ENCODE assay signal across 8 mouse cellular contexts in the genomic region with DNA sequence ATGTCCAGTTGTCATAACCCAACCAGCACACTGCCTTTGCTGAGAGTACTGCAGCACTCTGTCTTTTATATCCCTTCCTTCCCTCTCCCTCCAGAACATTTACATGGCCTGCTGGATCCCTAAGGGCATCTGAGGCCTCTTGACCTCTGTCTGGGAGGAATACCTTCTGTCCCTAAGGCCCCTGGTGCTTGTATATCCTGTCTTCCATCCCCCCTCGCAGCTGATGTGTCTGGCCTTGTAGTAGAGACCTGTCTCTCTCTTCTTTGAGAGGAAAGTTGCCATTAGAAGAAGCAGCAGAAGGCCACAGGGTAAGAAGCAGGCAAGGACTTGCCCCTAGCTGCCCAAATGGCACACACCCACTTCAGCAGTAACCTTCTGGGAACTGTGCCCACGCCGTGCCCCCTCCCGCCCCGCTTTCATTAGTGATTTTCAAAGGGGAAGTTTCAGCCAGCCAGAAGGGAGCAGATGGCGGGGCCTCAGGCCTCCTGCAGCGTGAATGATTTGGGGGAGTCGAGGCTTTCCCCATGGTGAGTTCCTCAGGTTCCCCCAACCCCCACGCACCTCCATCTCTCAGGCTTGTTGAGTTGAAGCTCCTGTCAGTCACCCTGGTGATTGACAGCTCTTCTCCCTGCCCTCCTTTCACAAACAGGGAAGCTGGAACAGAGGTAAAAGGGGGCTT. TPM values are rescaled to one million over a fixed set of nuclear protein-coding genes. Genes with fewer than 3 reads are reported as not detected.
DNase-seq lines count a peak whose midpoint lies in the region; ATAC-seq lines count a peak whose summit lies in the region.

No protein-coding gene starts in this region.

- no peaks in the 10 kb centered on the region for H3K27me3 ChIP-seq in midbrain, embryonic 16.5 days (ENCODE audit: control insufficient read depth, insufficient read depth, low read depth, low read length)

- peak; percentile 57 for DNase-seq in cerebellum, adult 11 months
- DNase-seq in urinary bladder, postnatal 25 days (ENCODE audit: low spot score) = peak; percentile 34
- DNase-seq in urinary bladder, adult 2 months (ENCODE audit: low spot score) = no peak
- peak; percentile 57 to 67 for DNase-seq in frontal cortex, postnatal 14 days (ENCODE audit: low spot score in 2 of 2)
- DNase-seq in layer of hippocampus, postnatal 14 days (ENCODE audit: low spot score in 2 of 2) = peak; percentile 65 to 82
- no peak for DNase-seq in adipocyte (ENCODE audit: low spot score)

- H3K36me3 ChIP-seq in midbrain, embryonic 16.5 days (ENCODE audit: control insufficient read depth, insufficient read depth, low read length) = no peaks in the 10 kb centered on the region

- H3K9ac ChIP-seq in midbrain, embryonic 16.5 days (ENCODE audit: low read depth, low read length) = peak overlapping the region; percentile 34; the same call in 1 of the 2 replicates

- H3K9me3 ChIP-seq in midbrain, embryonic 16.5 days (replicated peaks; ENCODE audit: control insufficient read depth, low read length, poor library complexity, severe bottlenecking) = no peaks in the 10 kb centered on the region

- H3K27ac ChIP-seq in midbrain, embryonic 16.5 days (ENCODE audit: low read length) = peak overlapping the region; percentile 71

- H3K4me1 ChIP-seq in midbrain, embryonic 16.5 days (ENCODE audit: control insufficient read depth, insufficient read depth, low read length) = peaks cover 16% of the 10 kb centered on the region

- no peak overlapping the region for H3K4me3 ChIP-seq in midbrain, embryonic 16.5 days (ENCODE audit: low read depth, low read length)

- 8% methylated on average over 9 of the region's 9 CpGs for WGBS in midbrain, embryonic 16.5 days

- peak overlapping the region; percentile 20 for H3K4me2 ChIP-seq in midbrain, embryonic 16.5 days (ENCODE audit: low read length)

- ATAC-seq in cerebellum, adult (ENCODE audit: insufficient number of reproducible peaks, low FRiP score, low TSS enrichment) = no peak
- ATAC-seq in midbrain, embryonic 16.5 days = peak; percentile 49

RNA-seq across cellular contexts. Expression of gene Chd9, which starts 33.3 kb away (rescaled TPM):
- polyA plus RNA-seq in urinary bladder, adult 2 months (2012; rRNA removed) = 125 and 145 TPM in 2 replicates
- 100 to 1,000 TPM; 233 to 237 TPM for total RNA-seq in layer of hippocampus, postnatal 14 days (2021)
- 68.4 and 80.2 TPM in 2 replicates for polyA plus RNA-seq in midbrain, embryonic 16.5 days (2015; fragmentation: Nextera tagmentation; extraction: Ambion mirVana)

RNA-seq across cellular contexts. Expression of gene Gm19935, which starts 44.2 kb away (rescaled TPM):
- polyA plus RNA-seq in urinary bladder, adult 2 months (2012; rRNA removed) = 0.16 and 0.34 TPM in 2 replicates
- 1 to 10 TPM; 2.3 to 5.2 TPM for total RNA-seq in layer of hippocampus, postnatal 14 days (2021)
- polyA plus RNA-seq in midbrain, embryonic 16.5 days (2015; fragmentation: Nextera tagmentation; extraction: Ambion mirVana) = 1.2 and 1.8 TPM in 2 replicates

Comparison
In these comparisons a context has a peak if more than half of its experiments do, and no peak if none do; other contexts are left out.
1. DNase-seq: peak in cerebellum, adult 11 months (single experiment), urinary bladder, postnatal 25 days (single experiment), frontal cortex, postnatal 14 days (2 of 2) and layer of hippocampus, postnatal 14 days (2 of 2); none in urinary bladder, adult 2 months (single experiment) and adipocyte (single experiment).